Mouse (Mus musculus) forebrain, embryonic 12.5 days (tissue): Measurements from ENCODE around the gene Rnf43. TPM values are rescaled to one million over a fixed set of nuclear protein-coding genes. Genes with fewer than 3 reads are reported as not detected.

Experiments
- ATAC-seq: fragments of 200-750 bp; cut with Nextera tagmentation; 2 replicates; pipeline ENCODE4 v1.8.0; 2017; ENCODE audit warnings: moderate TSS enrichment; ENCODE audit not compliant: low FRiP score
- H3K27ac ChIP-seq: fragments of 300-500 bp; sonication (generic); 2 replicates; pipeline ENCODE4 v1.5.1; 2016; ENCODE audit warnings: mild to moderate bottlenecking
- H3K27me3 ChIP-seq: fragments of 300-500 bp; sonication (generic); 2 replicates; pipeline ENCODE4 v1.6.1; 2016; ENCODE audit warnings: mild to moderate bottlenecking
- H3K36me3 ChIP-seq: fragments of 300-500 bp; sonication (generic); replicated peaks from 2 replicates; pipeline ENCODE4 v1.6.1; 2016; ENCODE audit warnings: mild to moderate bottlenecking
- H3K4me1 ChIP-seq: fragments of 300-500 bp; sonication (generic); 2 replicates; pipeline ENCODE4 v1.6.1; 2016
- H3K4me2 ChIP-seq: fragments of 300-500 bp; sonication (generic); 2 replicates; pipeline ENCODE4 v1.6.1; 2016; ENCODE audit warnings: mild to moderate bottlenecking, moderate library complexity
- H3K4me3 ChIP-seq: fragments of 300-500 bp; sonication (generic); replicated peaks from 2 replicates; pipeline ENCODE4 v1.5.1; 2016; ENCODE audit warnings: mild to moderate bottlenecking
- H3K9ac ChIP-seq: fragments of 300-500 bp; sonication (generic); 2 replicates; pipeline ENCODE4 v1.6.1; 2016; ENCODE audit warnings: mild to moderate bottlenecking
- H3K9me3 ChIP-seq: fragments of 300-500 bp; sonication (generic); 2 replicates; pipeline ENCODE4 v1.6.1; 2016
- WGBS: fragments of 180-500 bp; shearing (Covaris S2); methylation state at CpG from one replicate; pipeline ENCODE4 v1.1.7; 2016; 5-methylcytosine and 5-hydroxymethylcytosine counted together
- polyA plus RNA-seq: library from polyadenylated mRNA; unstranded; fragments of >200 nt; fragmentation: Nextera tagmentation; extraction: Ambion mirVana; gene quantifications from 2 replicates; pipeline ENCODE4 v1.2.1, GENCODE M21; 2016

Gene Rnf43
- polyA plus RNA-seq, 1 experiment from 2014 or later = 1.4 TPM

DNA sequence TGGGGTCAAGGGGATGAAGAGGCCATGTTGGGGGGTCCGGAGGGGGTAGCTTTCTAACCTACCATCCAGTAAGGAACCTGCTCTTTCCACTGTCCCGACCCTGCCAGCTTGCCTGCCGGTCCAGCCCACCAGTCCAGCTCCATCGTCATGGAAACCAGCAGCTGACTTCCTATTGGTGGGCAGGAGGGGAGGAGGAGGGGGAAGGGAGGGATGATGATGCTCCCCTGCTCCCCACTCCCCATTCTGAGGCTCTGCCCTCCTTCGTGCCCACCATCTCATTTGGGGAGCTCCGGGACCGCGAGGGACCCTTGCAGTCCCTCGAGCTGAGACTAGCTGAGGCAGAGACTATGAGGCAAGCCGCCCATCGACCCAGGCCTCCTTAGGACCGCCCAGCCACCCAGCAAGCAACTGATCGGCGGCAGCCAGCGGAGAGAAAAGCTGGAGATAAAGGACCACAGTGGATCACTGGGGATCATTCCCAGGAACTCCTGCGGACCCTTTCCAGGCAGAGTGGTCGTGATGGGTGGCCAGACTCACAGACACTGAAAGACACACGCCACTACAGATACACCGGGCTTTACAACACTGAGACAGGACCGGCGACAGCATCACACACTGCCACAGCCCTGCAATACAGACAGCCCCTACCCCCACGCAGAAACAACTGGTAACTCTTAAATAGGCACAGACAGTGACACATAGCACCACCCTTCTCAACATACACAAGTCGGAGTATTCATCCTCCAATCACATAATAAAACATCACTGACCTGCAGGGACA lies 98.0 kb downstream of the Rnf43 start, which contains the start of gene Tspoap1:
Tspoap1 (plus strand) TSS at position 241 of the 781 bp plus-strand sequence.
- peak within 1 kb of the TSS; percentile 52 for H3K9ac ChIP-seq
- H3K4me1 ChIP-seq = peaks cover 57% of the 10 kb centered on the region
- H3K27ac ChIP-seq = peak within 1 kb of the TSS; percentile 63
- WGBS = 5% methylated on average over 23 of the region's 23 CpGs
- peak within 1 kb of the TSS; percentile 98 for H3K4me2 ChIP-seq
- no peaks in the 10 kb centered on the region for H3K36me3 ChIP-seq
- no peaks in the 10 kb centered on the region for H3K9me3 ChIP-seq
- peak within 1 kb of the TSS; percentile 67 for H3K4me3 ChIP-seq
- peaks cover 52% of the 10 kb centered on the region for H3K27me3 ChIP-seq
- peak; percentile 81 for ATAC-seq

GRCm38 (mm10) chr11:87761181-87761721 lies 98.7 kb downstream of the Rnf43 start:
- Histone ChIP-seq H3K4me3 (peak overlapping the region; percentile 67), H3K27ac (no peak overlapping the region), H3K4me1 (peaks cover 59% of the 10 kb centered on the region), H3K27me3 (peaks cover 59% of the 10 kb centered on the region), H3K9ac (peak overlapping the region; percentile 52), H3K4me2 (peak overlapping the region; percentile 98), H3K36me3 (no peaks in the 10 kb centered on the region), H3K9me3 (no peaks in the 10 kb centered on the region)
- 60% methylated on average over 11 of the region's 11 CpGs for WGBS
- ATAC-seq = no peak

DNA sequence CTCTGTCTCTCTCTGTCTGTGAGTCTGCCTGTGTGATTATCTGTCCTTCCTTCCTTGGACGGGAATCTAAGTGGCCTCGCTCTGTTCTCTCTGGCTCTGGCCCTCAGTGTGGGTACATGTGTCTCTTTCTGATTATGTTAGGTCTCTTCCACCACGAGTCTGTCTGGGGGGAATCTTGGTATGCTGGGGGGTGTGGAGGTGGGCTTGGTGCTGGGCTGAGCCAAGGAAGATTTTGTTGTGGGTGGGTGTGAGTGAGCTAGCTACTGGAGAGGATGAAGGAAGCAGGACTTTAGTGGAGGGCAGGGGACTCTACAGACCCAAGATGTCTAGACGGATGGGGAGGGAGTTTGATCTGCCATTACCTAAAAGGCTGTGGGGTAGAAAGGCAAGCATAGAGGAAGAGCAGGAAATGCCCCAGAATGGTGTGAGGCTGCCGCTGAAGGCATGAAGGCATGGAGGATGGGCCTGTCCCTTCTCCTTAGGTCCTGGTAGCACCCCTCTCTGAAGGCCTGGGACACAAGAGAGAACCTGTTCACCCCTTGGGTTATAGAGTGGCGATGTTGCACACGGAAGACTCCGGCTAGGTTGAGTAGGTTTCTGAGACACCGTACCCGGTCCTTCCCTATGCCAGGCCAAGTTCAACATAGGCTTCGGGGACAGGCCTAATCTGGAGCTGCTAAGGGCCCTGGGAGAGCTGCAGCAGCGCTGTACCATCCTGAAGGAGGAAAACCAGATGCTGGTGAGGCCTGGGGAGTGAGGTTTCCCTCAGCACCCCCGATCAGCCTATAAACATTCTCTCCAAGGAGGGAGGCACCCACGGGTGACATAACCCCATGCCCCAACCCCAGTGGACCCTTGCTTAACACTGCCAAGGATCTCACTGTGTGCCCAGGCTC lies 99.5 kb downstream of the Rnf43 start:
- H3K4me2 ChIP-seq = peak overlapping the region; percentile 98
- H3K27me3 ChIP-seq = peaks cover 60% of the 10 kb centered on the region
- no peaks in the 10 kb centered on the region for H3K36me3 ChIP-seq
- H3K4me1 ChIP-seq = peaks cover 59% of the 10 kb centered on the region
- H3K27ac ChIP-seq = 0 out of 2 replicates have a peak overlapping the region, but pooled peaks have one; percentile 47
- 79% methylated on average over 14 of the region's 14 CpGs for WGBS
- H3K4me3 ChIP-seq = peak overlapping the region; percentile 67
- no peaks in the 10 kb centered on the region for H3K9me3 ChIP-seq
- ATAC-seq = no peak
- H3K9ac ChIP-seq = peak overlapping the region; percentile 82

DNA sequence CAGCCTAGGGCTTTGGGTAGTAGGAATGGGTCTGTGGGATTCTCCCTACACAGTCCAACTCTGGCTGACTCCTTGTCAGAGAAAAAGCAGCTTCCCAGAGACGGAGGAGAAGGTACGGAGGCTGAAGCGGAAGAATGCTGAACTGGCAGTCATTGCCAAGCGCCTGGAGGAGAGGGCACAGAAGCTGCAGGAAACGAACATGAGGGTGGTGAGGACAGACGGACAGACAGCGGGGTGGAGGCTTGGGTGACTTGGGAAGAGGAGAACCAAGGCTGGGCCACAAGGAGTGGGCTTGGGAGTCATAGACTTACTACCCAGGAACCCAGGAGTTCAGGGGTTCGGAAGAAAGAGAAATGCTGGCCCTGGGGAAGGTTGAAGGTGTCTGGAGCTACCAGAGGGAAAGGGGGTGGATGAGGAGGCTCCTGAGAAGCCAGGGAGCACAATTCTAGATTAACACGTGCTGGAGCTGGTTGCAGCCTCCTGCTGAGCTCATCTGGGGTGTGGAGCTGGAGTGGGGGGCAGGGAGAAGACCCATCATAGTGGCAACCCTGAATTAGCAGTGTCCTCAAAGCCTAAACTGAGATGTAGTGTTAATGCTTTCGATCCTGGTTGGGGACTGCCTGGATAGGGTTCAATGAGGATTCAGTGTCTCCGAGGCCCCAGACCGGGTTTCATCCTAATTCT lies 100.3 kb downstream of the Rnf43 start:
- H3K27me3 ChIP-seq = peaks cover 60% of the 10 kb centered on the region
- no peaks in the 10 kb centered on the region for H3K9me3 ChIP-seq
- H3K27ac ChIP-seq = peak overlapping the region; percentile 47
- ATAC-seq = no peak
- peak overlapping the region; percentile 98 for H3K4me2 ChIP-seq
- H3K9ac ChIP-seq = peak overlapping the region; percentile 82
- peaks cover 59% of the 10 kb centered on the region for H3K4me1 ChIP-seq
- WGBS = 41% methylated on average over 12 of the region's 12 CpGs
- peak overlapping the region; percentile 67 for H3K4me3 ChIP-seq
- no peaks in the 10 kb centered on the region for H3K36me3 ChIP-seq

DNA sequence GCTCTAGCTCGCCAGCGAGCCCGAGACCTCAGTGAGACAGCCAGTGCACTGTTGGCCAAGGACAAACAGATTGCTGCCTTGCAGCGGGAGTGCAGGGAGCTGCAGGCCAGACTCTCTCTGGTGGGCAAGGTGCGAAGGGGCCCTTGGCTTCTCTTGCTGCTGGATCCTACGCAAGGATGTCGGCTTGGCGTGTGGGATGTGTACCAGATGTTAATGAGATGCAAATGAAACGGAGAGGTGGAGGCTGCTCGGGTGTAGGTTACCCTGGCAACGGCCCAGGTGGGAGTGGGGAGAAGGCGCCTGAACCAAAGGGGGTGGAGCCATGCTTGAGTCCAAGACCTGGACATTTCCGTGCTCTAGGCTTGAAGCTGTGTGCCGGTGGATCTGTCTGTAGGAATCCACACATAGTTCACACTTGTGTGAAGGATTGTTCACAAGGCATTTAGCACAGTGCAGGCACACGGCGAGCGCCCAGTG lies 101.0 kb downstream of the Rnf43 start:
- peak overlapping the region; percentile 67 for H3K4me3 ChIP-seq
- peaks cover 4% of the 10 kb centered on the region; the same call in 1 of the 2 replicates for H3K36me3 ChIP-seq
- 1% methylated on average over 17 of the region's 17 CpGs for WGBS
- peak overlapping the region; percentile 82 for H3K9ac ChIP-seq
- peaks cover 59% of the 10 kb centered on the region for H3K4me1 ChIP-seq
- peak overlapping the region; percentile 71 for H3K27ac ChIP-seq
- peak overlapping the region; percentile 98 for H3K4me2 ChIP-seq
- peak; percentile 67 for ATAC-seq
- H3K27me3 ChIP-seq = peaks cover 55% of the 10 kb centered on the region
- no peaks in the 10 kb centered on the region for H3K9me3 ChIP-seq

- Histone ChIP-seq H3K27me3 (peaks cover 55% of the 10 kb centered on the region), H3K4me2 (peak overlapping the region; percentile 98), H3K36me3 (peaks cover 6% of the 10 kb centered on the region; the same call in 1 of the 2 replicates), H3K4me3 (peak overlapping the region; percentile 67), H3K9me3 (no peaks in the 10 kb centered on the region), H3K4me1 (peaks cover 59% of the 10 kb centered on the region), H3K27ac (peak overlapping the region; percentile 71), H3K9ac (peak overlapping the region; percentile 82)
- under 1% methylated on average over 64 of the region's 65 CpGs for WGBS
- peak; percentile 30 for ATAC-seq
Observed at GRCm38 (mm10) chr11:87763988-87764876, 101.7 kb downstream of the Rnf43 start.

DNA sequence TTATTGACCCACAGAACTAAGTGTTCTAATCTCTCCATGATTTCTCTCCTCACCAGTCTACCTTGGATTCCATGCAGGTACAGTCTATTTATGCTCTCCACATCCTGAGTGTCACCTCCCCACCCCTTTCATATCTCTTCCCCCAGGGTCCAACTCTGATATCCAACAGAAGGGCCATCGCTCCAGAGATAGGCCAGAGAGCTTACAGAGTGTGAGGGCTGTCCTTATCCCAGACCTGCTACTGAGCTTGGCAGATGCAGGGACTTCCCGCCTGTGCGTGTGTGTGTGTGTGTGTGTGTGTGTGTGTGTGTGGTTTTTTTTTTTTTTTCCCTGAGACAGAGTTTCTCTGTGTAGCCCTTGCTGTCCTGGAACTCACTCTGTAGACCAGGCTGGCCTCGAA lies 106.2 kb downstream of the Rnf43 start:
- peaks cover 18% of the 10 kb centered on the region for H3K27me3 ChIP-seq
- H3K4me1 ChIP-seq = peaks cover 18% of the 10 kb centered on the region
- no peak overlapping the region for H3K4me3 ChIP-seq
- H3K9ac ChIP-seq = no peak overlapping the region
- ATAC-seq = no peak
- no peaks in the 10 kb centered on the region for H3K9me3 ChIP-seq
- no peak overlapping the region for H3K27ac ChIP-seq
- 90% methylated on average over 4 of the region's 4 CpGs for WGBS
- H3K4me2 ChIP-seq = no peak overlapping the region
- peaks cover 21% of the 10 kb centered on the region; the same call in 1 of the 2 replicates for H3K36me3 ChIP-seq

GRCm38 (mm10) chr11:87770989-87771388 lies 108.5 kb downstream of the Rnf43 start:
- Histone ChIP-seq H3K9me3 (no peaks in the 10 kb centered on the region), H3K36me3 (peaks cover 34% of the 10 kb centered on the region; the same call in 1 of the 2 replicates), H3K9ac (no peak overlapping the region), H3K4me1 (no peaks in the 10 kb centered on the region), H3K4me2 (no peak overlapping the region), H3K27ac (no peak overlapping the region), H3K27me3 (peaks cover 4% of the 10 kb centered on the region; the same call in 1 of the 2 replicates), H3K4me3 (no peak overlapping the region)
- ATAC-seq = no peak
- 67% methylated on average over 3 of the region's 3 CpGs for WGBS

DNA sequence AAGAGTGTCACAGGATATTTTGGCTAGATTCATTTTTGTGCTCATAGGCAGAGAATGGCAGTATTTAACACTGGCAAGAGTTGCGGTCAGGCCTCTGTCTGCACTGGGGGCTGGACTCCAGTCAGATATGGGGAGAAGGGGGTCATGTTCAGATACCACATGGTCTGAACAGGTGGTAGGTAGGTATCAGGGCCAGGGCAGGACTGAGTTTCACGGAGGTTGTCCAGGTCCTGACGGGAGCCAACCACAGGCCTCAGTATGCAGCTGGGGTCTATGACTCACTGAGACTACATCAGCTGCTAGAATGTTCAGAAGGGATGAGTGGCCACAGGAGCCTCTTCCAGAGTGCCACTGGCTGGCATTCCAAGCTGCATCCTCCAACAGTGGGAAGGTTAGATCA lies 109.8 kb downstream of the Rnf43 start:
- Histone ChIP-seq H3K4me2 (no peak overlapping the region), H3K9me3 (no peaks in the 10 kb centered on the region), H3K4me3 (no peak overlapping the region), H3K36me3 (peaks cover 42% of the 10 kb centered on the region; the same call in 1 of the 2 replicates), H3K27me3 (peaks cover 5% of the 10 kb centered on the region; the same call in 1 of the 2 replicates), H3K27ac (no peak overlapping the region), H3K4me1 (peaks cover under 1% of the 10 kb centered on the region; the same call in 1 of the 2 replicates), H3K9ac (no peak overlapping the region)
- no peak for ATAC-seq
- WGBS = 92% methylated on average over 3 of the region's 3 CpGs

GRCm38 (mm10) chr11:87778100-87778765 lies 115.7 kb downstream of the Rnf43 start:
- Histone ChIP-seq H3K9ac (peak overlapping the region; percentile 50), H3K4me3 (peak overlapping the region; percentile 34), H3K4me1 (peaks cover 19% of the 10 kb centered on the region), H3K9me3 (no peaks in the 10 kb centered on the region), H3K27me3 (peaks cover 9% of the 10 kb centered on the region; the same call in 1 of the 2 replicates), H3K4me2 (peak overlapping the region; percentile 57), H3K27ac (peak overlapping the region; percentile 26; the same call in 1 of the 2 replicates), H3K36me3 (peaks cover 28% of the 10 kb centered on the region)
- 12% methylated on average over 32 of the region's 32 CpGs for WGBS
- peak; percentile 86 for ATAC-seq
